Mouse (Mus musculus) yolk sac, embryonic 10.5 days (tissue): ENCODE results near the gene H2-Ke6.
"Not testable (repeated sequence)": the region's sequence is repeated elsewhere in the genome, so short reads cannot be mapped to it uniquely, and the experiment has no call there.

Source experiments
- DNase-seq: peaks from one replicate; pipeline ENCODE4 v3.0.0-alpha.2; 2017; ENCODE audit warnings: low spot score

The H2-Ke6 gene

DNA sequence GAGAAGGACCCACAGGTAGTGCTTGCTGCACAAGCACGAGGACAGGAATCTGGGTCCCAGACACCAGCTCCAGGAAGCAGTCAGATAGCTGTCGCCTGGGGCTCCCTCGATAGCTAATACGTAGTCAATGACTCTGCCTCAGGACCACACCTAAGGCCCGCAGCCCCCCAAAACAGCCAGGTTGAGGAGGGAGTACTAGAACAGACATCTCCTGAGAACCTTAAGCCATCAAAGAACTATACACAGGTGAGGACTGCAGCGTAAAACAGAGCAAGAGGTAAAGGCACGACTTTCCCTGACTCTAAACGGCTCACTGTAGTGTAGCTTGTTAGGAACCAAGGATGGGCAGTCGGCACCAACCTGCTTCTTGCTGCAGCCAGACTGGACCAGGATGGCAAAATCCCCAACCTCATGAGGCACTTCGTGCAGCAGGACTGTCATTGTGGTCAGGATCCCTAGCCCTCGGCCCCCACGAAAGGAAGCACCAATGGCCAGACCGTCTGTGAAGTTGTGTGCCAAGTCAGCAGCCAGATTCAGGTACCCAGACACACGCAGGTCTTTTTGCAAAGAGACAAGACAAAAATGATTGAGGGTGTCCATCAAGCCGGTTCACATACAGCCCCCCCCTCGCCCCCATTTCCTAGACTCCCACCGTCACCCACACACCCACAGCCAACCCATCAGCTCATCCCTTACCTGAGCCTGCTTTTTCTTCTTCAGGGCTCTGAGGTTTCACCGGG lies 1.5 kb upstream of the H2-Ke6 start:
- no peak for DNase-seq

DNA sequence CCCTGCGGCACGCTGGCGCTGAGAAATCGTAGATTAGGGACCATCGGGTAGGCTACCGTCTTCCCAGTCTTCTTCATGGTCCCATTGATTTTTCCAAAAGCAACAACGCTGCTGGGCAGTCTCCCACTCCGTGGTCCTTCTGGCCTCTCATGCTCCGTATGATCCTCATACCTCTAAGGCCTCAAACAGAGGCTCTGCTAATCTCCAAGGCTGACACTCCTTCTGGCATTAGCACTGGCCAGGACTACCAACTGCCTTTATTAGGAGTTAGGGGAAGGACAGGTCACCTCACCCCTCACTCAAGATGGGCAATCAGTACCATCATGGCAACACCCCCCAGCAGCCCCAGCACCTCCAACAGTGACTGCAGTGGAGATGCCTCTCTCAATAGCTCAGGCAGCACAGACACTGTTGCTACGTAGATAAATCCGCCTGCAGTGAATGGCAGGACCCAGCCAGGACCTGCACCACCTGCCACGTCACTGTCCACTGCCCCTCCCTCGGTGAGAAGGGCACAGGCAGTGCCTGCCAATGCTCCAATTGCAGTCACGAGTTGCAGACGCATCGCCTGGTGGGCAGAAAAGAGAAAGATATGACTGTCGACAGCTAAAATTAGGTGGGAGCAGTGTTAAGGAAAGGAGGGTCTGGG lies 765 bp upstream of the H2-Ke6 start:
- DNase-seq = no peak

DNA sequence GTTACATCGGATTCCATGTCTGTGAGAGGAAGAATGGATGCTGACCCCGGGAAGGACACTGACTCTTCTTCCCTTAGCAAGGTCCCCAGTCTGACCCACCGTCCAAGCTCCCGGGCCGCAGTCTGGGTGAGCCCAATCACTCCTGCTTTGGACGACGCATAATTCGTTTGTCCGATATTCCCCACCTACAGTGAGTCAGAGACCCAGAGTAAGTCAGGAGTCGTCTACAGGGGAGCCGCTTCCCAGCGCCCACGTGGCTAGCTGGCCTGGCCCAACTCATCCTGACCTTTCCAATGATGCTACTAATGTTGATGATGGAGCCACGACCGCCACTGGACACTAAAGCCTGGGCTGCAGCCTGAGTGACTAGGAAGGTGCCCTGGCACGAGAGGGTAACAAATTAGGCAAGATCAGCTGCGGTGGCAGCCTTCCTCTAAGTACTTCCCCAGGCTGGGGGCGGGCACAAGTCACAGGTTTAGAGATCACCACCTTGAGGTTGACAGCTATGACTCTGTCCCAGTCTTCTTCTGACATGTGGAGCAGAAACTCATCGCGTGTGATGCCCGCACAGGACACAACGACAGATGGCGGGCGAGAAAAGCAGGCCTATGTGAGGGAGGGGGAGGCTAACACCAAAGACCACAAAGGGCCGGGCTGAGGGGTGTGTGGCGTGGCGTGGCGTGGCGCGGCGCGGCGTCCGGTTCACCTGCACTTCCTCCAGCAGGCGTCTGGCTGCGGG lies 774 bp downstream of the H2-Ke6 start:
- no peak for DNase-seq

DNA sequence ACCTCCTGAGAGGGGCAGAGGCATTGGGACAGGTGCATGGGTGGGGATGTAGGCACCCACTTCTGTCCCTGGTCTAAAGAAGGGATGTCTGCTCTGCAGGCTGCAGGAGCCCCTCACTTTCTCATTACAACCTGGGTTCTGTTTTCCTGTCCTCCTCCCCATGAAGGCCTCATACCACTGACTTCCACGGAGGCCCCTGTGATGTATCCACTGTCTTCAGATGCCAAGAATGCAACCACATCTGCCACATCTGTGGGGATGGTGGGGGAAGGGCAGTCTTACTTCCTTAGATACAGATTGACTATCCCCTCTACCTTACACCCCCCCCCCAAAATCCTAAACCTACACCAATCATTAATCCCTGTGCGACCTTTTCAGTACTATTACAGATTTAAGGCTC lies 1.6 kb downstream of the H2-Ke6 start:
- DNase-seq = no peak

DNA sequence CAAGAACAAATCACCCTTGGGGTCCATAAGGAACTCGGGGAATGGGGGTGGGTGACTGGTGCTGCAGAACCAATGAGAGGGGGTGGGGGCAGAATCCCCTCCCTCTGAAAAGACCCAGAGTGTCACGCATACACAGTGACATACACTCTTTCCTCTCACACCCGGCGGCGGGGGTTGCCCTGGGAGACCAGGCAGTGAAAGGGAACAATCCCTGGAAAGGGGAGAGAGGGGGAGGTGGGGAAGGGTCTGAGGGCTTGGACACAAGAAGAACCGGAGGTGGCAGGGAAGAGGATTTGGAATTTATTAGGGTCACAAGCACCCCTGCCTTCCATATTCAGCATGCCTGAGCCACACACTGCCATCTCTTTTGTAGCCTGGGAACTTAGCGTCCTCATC lies 2.1 kb downstream of the H2-Ke6 start:
- DNase-seq = peak; percentile 50

DNA sequence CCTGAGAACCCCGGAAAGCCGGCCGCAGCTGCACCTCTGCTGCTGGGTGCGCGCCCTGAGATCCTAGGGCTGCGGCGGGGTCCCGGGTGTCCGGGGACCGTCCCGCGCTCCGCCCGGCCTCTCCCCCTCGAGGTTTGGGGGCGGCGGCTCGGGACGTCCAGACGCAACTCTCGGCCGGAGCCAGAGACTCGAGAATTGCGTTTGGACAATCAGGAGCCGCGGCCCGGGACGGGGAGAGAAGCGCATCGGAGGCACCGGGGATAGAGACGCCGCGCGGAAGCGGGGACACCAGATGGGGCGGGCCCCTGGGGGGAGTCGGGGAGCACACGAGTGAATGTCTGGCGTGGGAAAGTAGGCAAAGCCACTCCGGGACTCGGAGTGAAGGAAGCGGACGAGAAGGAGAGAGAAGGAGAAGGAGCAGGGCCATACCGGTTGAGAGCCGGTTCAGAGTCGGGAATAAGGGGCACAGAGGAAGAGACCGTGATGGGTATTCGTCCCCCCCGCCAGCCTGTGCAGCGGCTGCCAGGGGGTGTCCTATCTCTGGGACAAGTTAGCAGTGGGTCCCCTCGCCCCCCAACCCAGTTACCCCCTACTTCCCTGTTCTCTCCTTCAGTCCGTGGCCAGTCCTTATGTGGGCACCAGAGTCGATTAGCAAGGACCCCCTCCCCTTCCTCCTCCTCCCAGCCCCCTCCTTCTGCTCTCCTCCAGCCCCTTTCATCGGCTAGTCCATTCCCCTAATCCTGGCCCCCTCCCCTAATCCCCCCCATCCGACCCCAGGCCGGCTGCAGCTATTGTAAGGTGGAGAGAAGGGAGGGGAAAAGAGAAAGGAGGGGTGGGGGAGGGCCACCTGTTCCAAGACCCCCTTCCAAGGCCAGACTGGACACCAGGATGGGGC lies 2.8 kb downstream of the H2-Ke6 start:
- DNase-seq = no peak

DNA sequence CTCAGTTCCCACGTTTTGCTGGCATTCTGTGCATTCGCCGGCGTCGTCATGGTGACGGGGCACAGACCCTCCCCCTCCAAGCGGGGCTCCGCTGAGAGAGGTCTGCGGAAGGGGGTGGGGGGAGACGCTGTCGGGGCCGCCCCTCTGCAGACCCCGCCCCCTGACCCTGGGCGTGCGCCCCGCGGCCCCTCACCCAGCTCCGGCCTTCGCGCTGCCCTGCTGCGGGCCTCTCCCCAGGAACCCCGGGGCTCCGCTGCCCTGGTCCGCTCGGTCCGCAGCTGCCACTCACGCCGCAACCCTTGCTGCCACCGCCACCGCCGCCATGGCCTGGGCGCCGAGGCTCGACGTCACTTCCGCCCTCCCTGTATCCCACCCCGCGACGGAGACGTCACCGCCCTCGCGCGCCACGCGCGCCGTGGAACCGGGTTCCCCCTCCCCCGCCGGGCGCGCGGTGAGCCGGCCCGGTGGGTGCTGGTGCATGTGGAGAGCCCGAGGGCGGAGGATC lies 3.5 kb downstream of the H2-Ke6 start, which contains the start of gene Ring1:
TSS of gene Ring1 (minus strand) at position 364 of the 505 bp plus-strand sequence.
- DNase-seq = peak; percentile 91

DNA sequence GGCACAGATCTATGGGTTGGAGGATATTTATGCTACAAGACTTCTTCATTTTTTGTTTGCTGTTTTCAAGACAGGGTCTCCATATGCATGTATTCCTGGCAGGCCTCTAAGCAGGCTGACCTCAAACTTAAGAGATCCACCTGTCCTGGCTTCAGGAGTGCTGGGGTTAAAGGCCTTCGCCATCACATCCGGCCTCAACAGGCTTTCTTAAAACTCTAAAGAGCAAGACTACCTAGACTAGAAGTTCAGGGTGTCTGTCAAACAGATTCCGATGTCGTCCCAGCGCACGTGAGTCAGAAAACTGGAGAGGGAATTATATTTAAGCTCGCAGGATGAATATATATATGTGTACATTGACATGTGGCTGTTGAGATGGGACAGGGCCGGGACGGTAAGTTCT lies 4.2 kb downstream of the H2-Ke6 start:
- no peak for DNase-seq

DNA sequence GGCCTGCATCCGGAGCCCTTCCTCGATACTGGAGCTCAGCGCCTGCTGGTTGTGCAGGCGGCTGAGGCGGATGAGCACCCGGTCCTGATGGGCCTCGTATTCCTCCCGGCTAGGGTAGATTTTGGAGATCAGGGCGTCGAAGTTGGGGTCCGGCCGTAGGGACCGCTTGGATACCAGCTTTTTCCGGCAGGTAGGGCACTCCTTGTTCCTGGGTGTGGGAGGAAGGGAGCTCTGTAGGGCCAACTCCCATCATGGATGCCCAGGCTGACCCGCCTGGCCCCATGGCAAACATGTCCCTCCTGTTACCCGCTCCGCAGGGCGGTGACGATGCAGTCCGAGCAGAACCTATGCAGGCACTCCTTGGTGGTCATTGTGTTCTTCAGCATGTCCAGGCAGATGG lies 4.9 kb downstream of the H2-Ke6 start:
- no peak for DNase-seq

DNA sequence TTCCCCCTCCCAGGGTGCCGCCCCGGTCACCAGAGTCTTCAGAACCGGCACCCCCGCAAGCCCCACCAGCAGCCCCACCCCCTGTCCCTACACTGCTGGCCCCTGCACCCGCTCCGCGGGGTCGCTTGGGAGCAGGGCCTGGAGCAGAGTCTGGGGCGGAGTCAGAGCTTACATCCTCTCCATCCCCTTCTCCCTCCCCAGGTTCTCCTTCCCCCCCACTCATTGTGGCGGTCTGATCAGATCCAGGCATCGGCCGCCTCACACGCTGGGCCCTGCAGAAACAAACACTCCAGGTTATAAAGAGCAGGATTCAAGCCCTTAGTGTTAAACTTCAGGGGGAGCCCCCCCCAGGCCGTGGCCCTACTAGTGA lies 5.5 kb downstream of the H2-Ke6 start:
- DNase-seq = no peak

DNA sequence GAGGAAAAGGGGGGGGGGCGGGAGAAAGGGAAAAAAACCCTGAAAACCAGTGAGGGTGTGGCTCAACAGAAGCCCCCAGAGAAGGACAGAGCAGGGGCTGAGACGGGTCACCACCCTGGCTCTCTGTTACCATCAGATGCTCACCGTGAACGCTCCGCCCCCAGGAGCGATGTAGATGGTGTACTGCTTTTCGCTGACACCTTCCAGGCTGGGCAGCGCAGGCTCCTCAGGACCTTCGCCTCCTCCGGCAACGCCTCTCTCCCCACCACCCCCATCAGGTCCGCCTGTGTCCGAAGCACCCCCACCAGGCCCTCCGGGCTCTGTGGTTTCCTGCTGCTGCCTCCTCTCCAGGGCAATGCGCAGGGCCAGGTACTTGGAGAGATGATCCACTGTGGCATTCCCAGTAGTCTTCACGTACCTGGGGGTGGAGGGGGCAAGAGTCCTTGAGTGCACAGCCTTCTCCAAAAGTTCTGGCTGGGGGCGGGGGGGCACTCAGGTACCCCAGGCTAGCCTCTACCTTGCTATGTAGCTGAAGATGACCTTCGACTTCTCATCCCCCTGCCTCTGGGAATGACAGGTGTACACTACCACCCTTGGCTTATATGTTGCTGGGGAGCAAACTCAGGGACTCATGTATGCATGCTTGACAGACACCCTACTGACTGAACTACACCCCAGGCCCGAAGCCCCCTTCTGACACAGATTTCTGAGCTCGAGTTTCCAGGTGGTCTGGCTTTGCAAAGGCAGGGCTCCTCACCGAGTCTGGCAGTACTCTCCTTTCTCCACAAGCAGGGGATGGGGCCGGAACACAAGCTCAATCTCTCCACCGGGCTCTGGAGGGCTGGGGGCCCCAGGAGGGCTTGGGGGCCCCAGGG lies 6.1 kb downstream of the H2-Ke6 start:
- no peak for DNase-seq

DNA sequence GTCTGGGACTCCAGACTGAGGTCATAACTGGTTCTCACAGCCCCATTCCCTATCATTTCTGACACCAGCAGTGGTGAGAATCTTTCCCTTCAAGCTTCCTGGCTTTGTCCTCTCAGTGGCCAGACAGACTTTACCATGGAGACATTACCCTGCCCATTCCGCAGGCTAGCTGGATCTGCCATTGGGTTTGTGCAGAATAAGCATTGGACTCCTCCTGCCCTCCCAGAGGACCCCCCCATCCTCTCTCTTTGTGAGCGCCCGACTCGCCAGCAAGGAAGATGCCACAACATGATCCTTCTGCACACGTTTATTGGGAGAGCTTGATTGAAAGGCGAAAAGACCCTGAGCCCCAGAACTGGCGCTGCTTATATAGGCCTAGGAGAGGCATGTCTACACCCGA lies 14.4 kb downstream of the H2-Ke6 start:
- no peak for DNase-seq

DNA sequence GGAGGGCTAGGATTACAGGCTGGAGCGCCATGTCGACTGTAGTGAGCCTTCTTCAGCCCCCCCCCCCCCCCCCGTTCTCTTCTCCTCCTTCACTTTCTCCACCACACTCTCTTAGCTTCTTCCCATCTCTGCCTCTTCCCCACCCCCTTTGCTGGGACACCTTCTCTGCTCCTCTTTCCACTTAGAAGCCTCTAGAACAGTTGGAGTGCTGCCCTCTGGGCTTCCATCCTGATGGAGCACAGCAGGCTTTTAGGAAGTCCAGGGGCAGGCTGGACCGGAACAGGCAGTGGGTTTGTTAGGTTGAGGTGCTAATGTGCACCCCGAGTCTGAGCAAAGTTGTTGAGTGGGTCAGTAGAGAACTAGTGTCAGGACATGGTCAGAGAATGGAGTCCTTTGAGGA lies 17.7 kb downstream of the H2-Ke6 start:
- no peak for DNase-seq

DNA sequence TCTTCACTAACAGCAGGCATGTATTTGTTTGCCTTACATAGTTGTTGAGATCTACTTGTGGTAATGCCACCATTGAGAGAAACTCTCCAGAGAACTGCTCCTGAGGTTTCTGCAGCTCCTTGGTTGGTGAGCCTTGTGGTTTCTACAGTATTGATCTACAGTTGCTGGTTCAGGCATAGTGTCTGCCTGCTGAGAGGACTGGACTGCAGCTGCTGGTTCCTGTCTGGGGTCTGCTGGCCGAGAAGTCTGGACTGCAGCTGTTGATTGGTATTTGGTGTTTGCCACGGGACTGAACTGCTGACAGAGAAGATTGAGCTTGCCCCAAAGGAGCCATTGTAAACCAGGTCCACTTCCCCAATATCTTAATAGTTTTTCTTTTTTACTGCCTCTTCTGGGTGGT lies 21.3 kb downstream of the H2-Ke6 start:
- no peak for DNase-seq

DNA sequence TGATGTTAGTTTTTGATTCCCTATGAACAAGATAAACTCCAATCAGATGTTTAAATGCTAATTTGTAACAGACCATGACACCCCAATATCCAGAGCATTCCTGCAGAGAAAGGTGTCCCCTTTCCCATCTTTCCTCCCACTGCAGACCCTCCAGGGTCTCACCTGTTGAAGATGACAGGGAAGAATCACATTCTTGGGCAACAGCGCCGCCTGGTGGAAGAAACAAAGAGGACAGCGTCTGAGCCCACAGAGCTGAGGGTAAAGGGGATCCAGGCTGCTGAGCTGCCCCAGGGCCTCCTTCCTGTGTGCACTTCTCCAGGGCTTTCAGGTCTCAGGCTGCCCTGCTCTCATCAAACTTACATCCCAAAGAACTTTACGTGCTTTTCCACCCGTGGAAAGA lies 24.4 kb downstream of the H2-Ke6 start:
- DNase-seq = no peak

DNA sequence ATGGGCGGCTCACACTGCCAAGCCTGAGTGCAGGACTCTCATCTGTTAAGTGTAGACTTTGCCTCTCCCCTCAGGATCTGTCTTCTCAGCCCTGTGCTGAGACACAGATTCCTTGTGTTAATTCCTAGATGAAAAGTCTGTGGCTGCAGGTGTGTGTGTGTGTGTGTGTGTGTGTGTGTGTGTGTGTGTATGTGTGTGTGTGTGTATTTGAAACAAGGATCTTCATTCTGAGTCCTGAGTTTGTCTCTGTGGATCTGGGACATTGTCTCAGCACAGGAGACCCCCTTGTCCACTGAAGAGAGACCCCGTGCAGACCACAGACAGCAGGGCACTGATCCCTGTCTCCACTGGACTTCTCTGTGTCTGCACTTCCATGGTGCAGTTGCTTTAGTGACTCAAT lies 27.1 kb downstream of the H2-Ke6 start:
- DNase-seq = not testable (repeated sequence)

DNA sequence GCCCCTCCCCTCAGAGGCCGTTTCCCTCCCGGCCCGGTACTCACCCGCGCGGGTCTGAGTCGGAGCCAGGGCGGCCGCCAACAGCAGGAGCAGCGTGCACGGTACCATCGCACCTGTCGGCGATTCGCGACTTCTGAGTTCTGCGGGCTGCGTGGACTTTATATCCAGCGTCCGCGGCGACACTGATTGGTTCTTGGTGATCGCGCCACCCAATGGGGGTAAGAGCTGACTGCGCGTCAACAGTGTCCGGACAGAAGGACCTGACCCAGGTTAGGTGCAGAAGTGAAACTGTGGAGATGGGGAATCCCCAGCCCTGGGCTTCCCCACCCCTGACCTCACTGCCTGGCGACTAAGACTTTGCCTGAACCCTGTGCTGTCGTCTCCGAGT lies 27.7 kb downstream of the H2-Ke6 start, which contains the start of gene H2-K1:
TSS of gene H2-K1 (minus strand) at position 198 of the 388 bp plus-strand sequence.
- DNase-seq = peak; percentile 76

DNA sequence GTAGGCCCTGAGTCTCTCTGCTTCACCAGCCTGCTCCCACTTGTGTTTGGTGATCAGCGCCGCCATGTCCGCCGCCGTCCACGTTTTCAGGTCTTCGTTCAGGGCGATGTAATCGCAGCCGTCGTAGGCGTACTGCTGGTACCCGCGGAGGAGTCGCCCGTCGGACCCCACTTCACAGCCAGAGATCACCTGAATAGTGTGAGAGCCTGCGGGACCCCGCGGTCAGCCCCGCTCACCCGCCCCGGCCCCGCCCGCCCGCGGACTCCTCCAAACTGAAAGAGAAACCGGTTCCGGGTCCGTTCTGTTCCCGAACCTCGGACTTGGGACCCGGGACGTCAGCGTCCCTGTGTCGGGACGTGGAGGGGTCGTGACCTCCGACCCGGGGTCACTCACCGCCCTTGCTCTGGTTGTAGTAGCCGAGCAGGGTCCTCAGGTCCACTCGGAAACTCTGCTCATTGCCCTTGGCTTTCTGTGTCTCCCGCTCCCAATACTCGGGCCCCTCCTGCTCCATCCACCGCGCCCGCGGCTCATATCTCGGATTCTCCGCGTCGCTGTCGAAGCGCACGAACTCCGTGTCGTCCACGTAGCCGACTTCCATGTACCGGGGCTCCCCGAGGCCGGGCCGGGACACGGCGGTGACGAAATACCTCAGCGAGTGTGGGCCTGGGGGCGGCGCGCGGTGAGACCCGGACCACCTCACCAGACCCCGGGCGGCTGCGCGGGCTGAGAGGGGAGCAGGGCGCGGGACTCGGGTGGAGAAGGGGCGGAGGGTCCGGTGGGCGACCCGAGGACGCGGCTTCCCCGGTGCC lies 28.3 kb downstream of the H2-Ke6 start:
- DNase-seq = peak; percentile 21

DNA sequence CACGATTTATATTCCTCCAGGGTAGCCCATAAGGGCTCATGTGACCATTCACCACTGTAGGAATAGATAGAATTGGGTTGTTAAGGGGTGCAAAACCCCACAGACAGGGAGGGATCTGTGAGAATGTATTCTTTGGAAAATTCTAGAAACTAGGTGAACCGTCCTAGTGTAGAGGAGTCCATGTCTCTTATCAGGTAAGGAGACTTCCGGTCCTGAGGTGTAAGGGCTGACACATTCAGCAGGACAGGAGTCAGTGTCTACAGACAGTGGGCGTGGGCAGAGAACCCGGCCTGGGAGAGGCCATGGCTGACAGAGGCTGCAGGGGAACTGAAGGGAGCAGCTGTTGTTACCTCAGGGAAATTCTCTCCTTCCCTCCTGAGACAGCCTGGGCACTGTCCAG lies 29.2 kb downstream of the H2-Ke6 start:
- DNase-seq = not testable (repeated sequence)

DNA sequence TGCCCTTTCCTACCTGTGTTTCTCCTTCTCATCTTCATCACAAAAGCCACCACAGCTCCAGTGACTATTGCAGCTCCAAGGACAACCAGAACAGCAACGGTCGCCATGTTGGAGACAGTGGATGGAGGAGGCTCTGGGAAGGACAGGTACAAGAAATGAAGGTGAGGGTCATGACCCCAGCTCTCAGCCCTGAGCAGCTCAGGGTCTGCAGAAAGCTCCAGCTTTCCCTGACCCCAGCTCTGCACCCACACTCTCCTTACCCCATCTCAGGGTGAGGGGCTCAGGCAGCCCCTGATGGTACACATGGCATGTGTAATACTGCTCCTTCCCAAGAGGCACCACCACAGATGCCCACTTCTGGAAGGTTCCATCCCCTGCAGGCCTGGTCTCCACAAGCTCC lies 30.8 kb downstream of the H2-Ke6 start:
- DNase-seq = not testable (repeated sequence)
